Mouse (Mus musculus) cerebellum, adult (tissue): ENCODE data around the gene St8sia1.
A peak's percentile ranks its signal among the peaks of the same experiment; 100 is the strongest.

Experiments
- ATAC-seq: cut with Nextera tagmentation; 2 replicates; pipeline ENCODE4 v1.9.2; 2017; ENCODE audit warnings: mild to moderate bottlenecking, moderate library complexity, mixed read lengths; ENCODE audit not compliant: insufficient number of reproducible peaks, low FRiP score, low TSS enrichment

St8sia1 gene

GRCm38 (mm10) chr6:142873795-142874563, 90.3 kb downstream of the St8sia1 start:
- ATAC-seq = no peak

GRCm38 (mm10) chr6:142869715-142870422, 94.4 kb downstream of the St8sia1 start:
- ATAC-seq = no peak

DNA sequence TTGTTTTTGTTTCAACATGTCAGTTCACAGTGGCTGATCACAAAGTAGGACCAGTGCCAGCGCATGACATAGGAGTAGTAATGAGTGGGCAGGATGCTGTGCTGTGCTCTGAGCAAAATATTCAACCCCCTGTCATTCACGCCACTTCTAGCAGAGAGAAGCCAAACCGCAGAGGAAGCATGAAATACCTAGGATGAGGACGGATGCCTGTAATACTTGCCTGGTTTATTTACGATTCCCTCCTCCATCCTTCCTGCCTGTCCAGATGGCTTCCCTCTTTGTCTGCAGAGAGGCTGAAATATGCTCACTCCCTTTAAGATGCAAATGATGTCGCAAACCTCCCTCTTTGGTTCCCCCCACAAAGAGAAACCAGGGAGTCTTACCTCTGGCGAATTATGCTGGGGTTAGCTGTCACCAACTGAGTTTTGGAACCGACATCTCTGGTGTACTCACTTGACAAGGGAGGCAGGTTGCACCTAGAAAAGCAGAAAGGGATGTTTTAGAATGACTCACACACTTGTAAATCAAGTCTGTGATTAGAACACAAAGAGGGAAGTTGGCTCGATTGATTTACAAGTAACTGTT, 96.7 kb downstream of the St8sia1 start:
- peak; percentile 83 for ATAC-seq

DNA sequence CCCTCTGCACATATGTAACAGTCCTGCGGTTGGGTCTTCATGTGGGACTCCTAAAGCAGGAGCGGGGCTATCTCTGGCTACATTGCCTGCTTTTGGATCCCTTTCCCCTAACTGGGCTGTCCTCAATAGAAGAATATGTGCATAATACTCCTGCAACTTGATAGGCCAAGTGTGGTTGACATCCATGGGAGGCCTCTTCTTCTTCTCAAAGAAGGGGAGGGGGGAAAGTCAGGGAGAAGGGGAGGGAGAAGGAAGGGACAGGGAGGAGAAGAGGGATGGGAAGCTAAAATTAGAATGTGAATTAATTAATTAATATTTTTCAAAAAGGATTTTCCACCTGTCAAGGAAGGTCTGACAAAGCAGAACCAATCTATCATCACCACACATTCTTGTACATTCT, 97.2 kb downstream of the St8sia1 start:
- ATAC-seq = 0 out of 2 replicates have a peak, but pooled peaks have one; percentile 8

GRCm38 (mm10) chr6:142865199-142865598, 99.1 kb downstream of the St8sia1 start:
- ATAC-seq = no peak

- no peak for ATAC-seq
These were observed 100.4 kb downstream of the St8sia1 start for GRCm38 (mm10) chr6:142863881-142864280.

DNA sequence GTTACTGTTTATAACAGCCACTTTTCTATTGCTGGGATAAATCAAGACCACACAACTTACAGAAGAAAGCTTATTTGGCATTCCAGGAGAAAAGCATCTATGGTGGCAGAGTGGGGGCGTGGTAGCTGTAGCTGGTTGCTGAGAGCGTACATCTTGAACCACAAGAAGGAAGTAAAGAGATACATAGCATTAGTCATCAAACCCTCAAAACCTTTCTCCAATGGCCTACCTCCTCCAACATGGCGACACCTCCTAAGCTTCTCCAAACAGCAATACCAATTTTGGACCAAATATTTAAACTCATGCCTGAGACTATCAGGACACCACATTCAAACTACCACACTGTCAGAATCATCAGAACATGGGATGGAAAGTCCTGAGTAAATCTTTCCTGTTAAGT, 102.0 kb downstream of the St8sia1 start:
- ATAC-seq = no peak

- ATAC-seq = no peak
These were observed 103.9 kb downstream of the St8sia1 start for GRCm38 (mm10) chr6:142860396-142860795.

- ATAC-seq = no peak
These were observed 104.3 kb downstream of the St8sia1 start for GRCm38 (mm10) chr6:142859946-142860345.

- no peak for ATAC-seq
These were observed 105.3 kb downstream of the St8sia1 start for GRCm38 (mm10) chr6:142858937-142859336.

- ATAC-seq = no peak
These were observed 107.9 kb downstream of the St8sia1 start for GRCm38 (mm10) chr6:142856258-142856874.

- ATAC-seq = no peak
These were observed 108.5 kb downstream of the St8sia1 start for GRCm38 (mm10) chr6:142855761-142856160.

DNA sequence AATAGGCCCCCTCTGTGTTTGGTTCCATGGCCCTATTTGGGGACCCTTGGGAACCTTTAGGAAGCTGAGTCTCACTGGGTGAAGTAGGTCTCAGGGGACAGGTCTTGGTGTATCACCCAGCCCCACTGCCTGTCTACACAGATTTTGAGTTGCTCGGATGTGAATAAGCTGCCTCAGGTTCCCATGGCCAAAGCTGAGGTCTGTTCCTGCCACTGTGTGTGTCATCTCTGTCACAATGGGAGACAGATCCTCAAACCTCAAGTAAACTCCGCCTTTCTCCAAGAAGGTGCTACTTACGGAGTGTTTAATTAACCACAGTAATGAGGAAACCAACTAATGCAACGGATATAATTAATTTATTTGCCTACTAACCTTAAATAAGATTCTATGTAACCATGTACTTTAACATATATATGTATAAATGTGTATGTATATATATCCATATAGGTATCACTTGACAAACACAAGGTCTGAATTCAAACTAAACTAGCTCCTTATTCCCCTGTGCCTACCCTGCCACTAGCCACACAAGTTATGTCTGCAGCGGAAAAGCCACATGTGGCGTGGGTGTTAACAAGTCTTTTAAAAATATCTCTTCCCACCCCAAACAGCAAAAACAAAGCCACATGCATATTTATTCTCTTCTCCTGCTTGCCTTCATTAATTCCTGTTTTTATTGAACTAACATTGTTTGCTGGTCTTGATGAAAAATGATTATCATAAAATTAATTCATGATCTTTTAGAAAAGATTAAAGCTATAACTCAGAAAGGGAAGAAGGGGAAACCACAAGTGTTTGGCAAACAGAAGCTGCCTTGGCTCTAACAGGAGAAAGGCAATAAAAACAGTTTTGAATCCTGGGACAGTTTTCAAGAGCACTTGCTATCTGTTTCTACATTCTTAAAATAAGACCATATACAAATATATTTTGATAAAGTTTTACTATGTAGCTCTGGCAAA, 111.6 kb downstream of the St8sia1 start:
- no peak for ATAC-seq

GRCm38 (mm10) chr6:142850436-142850835, 113.8 kb downstream of the St8sia1 start:
- no peak for ATAC-seq

GRCm38 (mm10) chr6:142849326-142849725, 114.9 kb downstream of the St8sia1 start:
- ATAC-seq = no peak

- 0 out of 2 replicates have a peak, but pooled peaks have one; percentile 36 for ATAC-seq
These were observed 116.2 kb downstream of the St8sia1 start for GRCm38 (mm10) chr6:142847914-142848674.

DNA sequence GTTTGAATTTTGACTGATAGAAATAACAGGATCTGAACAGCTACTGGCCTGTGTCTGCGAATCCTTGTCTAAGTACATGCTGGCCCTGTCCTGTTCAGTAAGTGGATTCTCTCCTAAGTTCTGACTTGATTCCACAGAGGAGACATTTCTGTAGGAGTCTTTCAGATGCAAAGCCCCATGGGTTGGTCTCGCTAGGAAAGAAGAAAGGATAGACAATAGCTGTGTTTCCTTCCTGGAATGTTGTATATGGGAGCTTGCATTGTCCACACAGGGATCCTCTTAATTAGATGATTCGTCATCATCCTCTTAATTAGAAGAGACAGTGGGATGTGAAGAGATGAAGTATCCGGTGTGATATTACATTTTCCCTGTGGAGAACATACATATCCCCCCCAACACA, 117.4 kb downstream of the St8sia1 start:
- no peak for ATAC-seq

DNA sequence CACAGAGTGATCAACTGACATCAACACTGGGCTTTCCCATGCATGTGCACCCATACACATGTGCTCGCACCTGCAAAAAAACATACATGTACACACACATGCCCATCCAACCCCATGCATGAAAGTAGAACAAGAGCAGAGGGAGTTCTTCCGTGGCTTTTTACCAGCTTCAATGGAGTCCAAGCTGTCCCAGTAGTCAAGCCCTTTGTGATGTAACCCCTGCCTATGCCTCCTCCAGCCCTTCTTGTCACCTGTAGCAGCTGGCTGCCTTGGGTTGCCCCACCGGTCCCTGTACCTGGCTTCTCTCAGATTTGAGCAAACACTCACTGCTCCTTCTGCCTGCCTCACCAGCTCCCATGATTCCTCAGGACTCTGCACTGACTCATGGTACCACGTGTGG, 119.2 kb downstream of the St8sia1 start:
- no peak for ATAC-seq

GRCm38 (mm10) chr6:142844061-142844460, 120.2 kb downstream of the St8sia1 start:
- ATAC-seq = no peak
